Mouse (Mus musculus): ENCODE measurements at regions not wholly inside any gene's neighbourhood (a gene's known extent, or its start where the extent isn't known, plus 50 kb on each side); places are given as distances from the start of the nearest gene placed in this dataset.
A peak's percentile ranks its signal among the peaks of the same experiment; 100 is the strongest.

GRCm38 (mm10) chrX:142456022-142456421 lies 65.7 kb upstream of the Acsl4 start:
- DNase-seq (ENCODE audit: low read depth, low spot score), result no peak
- no peaks in the 10 kb centered on the region for H3K36me3 ChIP-seq (ENCODE audit: control insufficient read depth, insufficient read depth, low read length, poor library complexity, severe bottlenecking)

GRCm38 (mm10) chrX:142464174-142464573 lies 73.8 kb upstream of the Acsl4 start:
- Histone ChIP-seq H3K36me3 (ENCODE audit: control insufficient read depth, insufficient read depth, low read length, poor library complexity, severe bottlenecking) (no peaks in the 10 kb centered on the region), H3K27me3 (ENCODE audit: control insufficient read depth, insufficient read depth, low read length, poor library complexity, severe bottlenecking) (no peaks in the 10 kb centered on the region)
- DNase-seq (ENCODE audit: low read depth, low spot score), result no peak

More at GRCm38 (mm10) chrX:142456022-142456421, 65.7 kb upstream of the Acsl4 start:
- no peaks in the 10 kb centered on the region for H3K27me3 ChIP-seq (ENCODE audit: control insufficient read depth, insufficient read depth, low read length, poor library complexity, severe bottlenecking)

GRCm38 (mm10) chrX:142464756-142465155 lies 74.4 kb upstream of the Acsl4 start:
- H3K36me3 ChIP-seq (ENCODE audit: control insufficient read depth, insufficient read depth, low read length, poor library complexity, severe bottlenecking), result no peaks in the 10 kb centered on the region
- H3K27me3 ChIP-seq (ENCODE audit: control insufficient read depth, insufficient read depth, low read length, poor library complexity, severe bottlenecking), result no peaks in the 10 kb centered on the region
- no peak for DNase-seq (ENCODE audit: low read depth, low spot score)

- H3K27me3 ChIP-seq (ENCODE audit: control insufficient read depth, insufficient read depth, low read length, poor library complexity, severe bottlenecking), result no peaks in the 10 kb centered on the region
- DNase-seq (ENCODE audit: low read depth, low spot score), result no peak
- no peaks in the 10 kb centered on the region for H3K36me3 ChIP-seq (ENCODE audit: control insufficient read depth, insufficient read depth, low read length, poor library complexity, severe bottlenecking)
Measured at GRCm38 (mm10) chrX:142467850-142468256, 77.5 kb upstream of the Acsl4 start.

GRCm38 (mm10) chrX:142468388-142468787 lies 78.1 kb upstream of the Acsl4 start:
- no peaks in the 10 kb centered on the region for H3K36me3 ChIP-seq (ENCODE audit: control insufficient read depth, insufficient read depth, low read length, poor library complexity, severe bottlenecking)
- H3K27me3 ChIP-seq (ENCODE audit: control insufficient read depth, insufficient read depth, low read length, poor library complexity, severe bottlenecking), result no peaks in the 10 kb centered on the region
- DNase-seq (ENCODE audit: low read depth, low spot score), result no peak

GRCm38 (mm10) chrX:142469048-142469634 lies 78.8 kb upstream of the Acsl4 start:
- peak; percentile 0 for DNase-seq (ENCODE audit: low read depth, low spot score)
- Histone ChIP-seq H3K36me3 (ENCODE audit: control insufficient read depth, insufficient read depth, low read length, poor library complexity, severe bottlenecking) (no peaks in the 10 kb centered on the region), H3K27me3 (ENCODE audit: control insufficient read depth, insufficient read depth, low read length, poor library complexity, severe bottlenecking) (no peaks in the 10 kb centered on the region)

- no peak for DNase-seq (ENCODE audit: low read depth, low spot score)
- no peaks in the 10 kb centered on the region for H3K36me3 ChIP-seq (ENCODE audit: control insufficient read depth, insufficient read depth, low read length, poor library complexity, severe bottlenecking)
- no peaks in the 10 kb centered on the region for H3K27me3 ChIP-seq (ENCODE audit: control insufficient read depth, insufficient read depth, low read length, poor library complexity, severe bottlenecking)
Measured at GRCm38 (mm10) chrX:142470083-142470482, 79.7 kb upstream of the Acsl4 start.

GRCm38 (mm10) chrX:142481203-142481815 lies 91.0 kb upstream of the Acsl4 start:
- Histone ChIP-seq H3K36me3 (ENCODE audit: control insufficient read depth, insufficient read depth, low read length, poor library complexity, severe bottlenecking) (no peaks in the 10 kb centered on the region), H3K27me3 (ENCODE audit: control insufficient read depth, insufficient read depth, low read length, poor library complexity, severe bottlenecking) (no peaks in the 10 kb centered on the region)
- DNase-seq (ENCODE audit: low read depth, low spot score), result no peak

GRCm38 (mm10) chrX:142488078-142488477 lies 97.7 kb upstream of the Acsl4 start:
- DNase-seq (ENCODE audit: low read depth, low spot score), result no peak
- no peaks in the 10 kb centered on the region for H3K36me3 ChIP-seq (ENCODE audit: control insufficient read depth, insufficient read depth, low read length, poor library complexity, severe bottlenecking)
- no peaks in the 10 kb centered on the region for H3K27me3 ChIP-seq (ENCODE audit: control insufficient read depth, insufficient read depth, low read length, poor library complexity, severe bottlenecking)

GRCm38 (mm10) chrX:142490093-142490717 lies 99.9 kb upstream of the Acsl4 start:
- no peak for DNase-seq (ENCODE audit: low read depth, low spot score)

GRCm38 (mm10) chrX:142501094-142501493 lies 110.8 kb upstream of the Acsl4 start:
- no peaks in the 10 kb centered on the region for H3K27me3 ChIP-seq (ENCODE audit: control insufficient read depth, insufficient read depth, low read length, poor library complexity, severe bottlenecking)
- no peak for DNase-seq (ENCODE audit: low read depth, low spot score)

More at GRCm38 (mm10) chrX:142490093-142490717, 99.9 kb upstream of the Acsl4 start:
- Histone ChIP-seq H3K36me3 (ENCODE audit: control insufficient read depth, insufficient read depth, low read length, poor library complexity, severe bottlenecking) (no peaks in the 10 kb centered on the region), H3K27me3 (ENCODE audit: control insufficient read depth, insufficient read depth, low read length, poor library complexity, severe bottlenecking) (no peaks in the 10 kb centered on the region)

GRCm38 (mm10) chrX:142504962-142505361 lies 114.6 kb upstream of the Acsl4 start:
- DNase-seq (ENCODE audit: low read depth, low spot score), result no peak
- H3K27me3 ChIP-seq (ENCODE audit: control insufficient read depth, insufficient read depth, low read length, poor library complexity, severe bottlenecking), result no peaks in the 10 kb centered on the region
- no peaks in the 10 kb centered on the region for H3K36me3 ChIP-seq (ENCODE audit: control insufficient read depth, insufficient read depth, low read length, poor library complexity, severe bottlenecking)

More at GRCm38 (mm10) chrX:142501094-142501493, 110.8 kb upstream of the Acsl4 start:
- no peaks in the 10 kb centered on the region for H3K36me3 ChIP-seq (ENCODE audit: control insufficient read depth, insufficient read depth, low read length, poor library complexity, severe bottlenecking)

- H3K27me3 ChIP-seq (ENCODE audit: control insufficient read depth, insufficient read depth, low read length, poor library complexity, severe bottlenecking), result no peaks in the 10 kb centered on the region
- no peaks in the 10 kb centered on the region for H3K36me3 ChIP-seq (ENCODE audit: control insufficient read depth, insufficient read depth, low read length, poor library complexity, severe bottlenecking)
- no peak for DNase-seq (ENCODE audit: low read depth, low spot score)
Measured at GRCm38 (mm10) chrX:142507475-142507874, 117.1 kb upstream of the Acsl4 start.

- DNase-seq (ENCODE audit: low read depth, low spot score), result no peak
- no peaks in the 10 kb centered on the region for H3K36me3 ChIP-seq (ENCODE audit: control insufficient read depth, insufficient read depth, low read length, poor library complexity, severe bottlenecking)
- H3K27me3 ChIP-seq (ENCODE audit: control insufficient read depth, insufficient read depth, low read length, poor library complexity, severe bottlenecking), result no peaks in the 10 kb centered on the region
Measured at GRCm38 (mm10) chrX:142516406-142517131, 126.2 kb upstream of the Acsl4 start.

- no peak for DNase-seq (ENCODE audit: low read depth, low spot score)
- H3K27me3 ChIP-seq (ENCODE audit: control insufficient read depth, insufficient read depth, low read length, poor library complexity, severe bottlenecking), result no peaks in the 10 kb centered on the region
- no peaks in the 10 kb centered on the region for H3K36me3 ChIP-seq (ENCODE audit: control insufficient read depth, insufficient read depth, low read length, poor library complexity, severe bottlenecking)
Measured at GRCm38 (mm10) chrX:142517205-142517604, 126.9 kb upstream of the Acsl4 start.
